Mouse (Mus musculus): ENCODE data around the gene Blm.
"Not testable (repeated sequence)": the region's sequence is repeated elsewhere in the genome, so short reads cannot be mapped to it uniquely, and the experiment has no call there.

Blm gene

DNA sequence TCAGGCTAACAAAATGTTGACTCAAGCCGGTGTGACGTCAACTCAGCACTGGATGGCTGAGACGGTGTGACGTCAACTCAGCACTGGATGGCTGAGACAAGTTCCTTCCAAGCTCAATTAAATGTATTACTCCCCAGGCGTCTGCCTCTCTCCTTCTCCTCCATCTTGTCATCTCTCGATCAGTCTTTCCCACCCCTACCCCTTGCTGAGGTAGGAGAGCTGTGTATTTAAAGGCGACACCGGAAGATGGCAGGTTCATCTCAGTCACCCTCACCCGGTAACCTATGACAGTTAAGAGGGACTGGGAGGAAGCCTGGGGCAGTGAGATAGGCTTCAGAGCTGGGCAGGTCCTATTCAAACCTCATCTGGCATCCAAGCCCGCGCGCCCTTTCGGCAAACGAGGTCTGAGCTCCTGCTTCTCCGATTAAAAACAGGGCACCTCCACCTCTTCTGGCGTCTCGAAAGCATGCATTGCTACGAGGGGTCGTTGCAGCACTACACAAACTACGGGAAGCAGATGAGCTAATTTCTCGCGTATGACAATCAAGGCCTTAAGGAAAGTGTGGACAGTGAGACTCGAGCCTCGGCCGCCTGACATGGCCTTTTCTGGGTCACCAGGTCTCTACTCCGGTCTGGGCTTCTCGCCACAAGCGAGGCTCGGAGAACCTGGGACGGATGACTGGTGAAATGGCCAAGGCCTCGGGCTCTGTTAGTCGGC lies 469 bp downstream of the Blm start:
- no peak for DNase-seq (ENCODE audit: low read depth, low spot score)

DNA sequence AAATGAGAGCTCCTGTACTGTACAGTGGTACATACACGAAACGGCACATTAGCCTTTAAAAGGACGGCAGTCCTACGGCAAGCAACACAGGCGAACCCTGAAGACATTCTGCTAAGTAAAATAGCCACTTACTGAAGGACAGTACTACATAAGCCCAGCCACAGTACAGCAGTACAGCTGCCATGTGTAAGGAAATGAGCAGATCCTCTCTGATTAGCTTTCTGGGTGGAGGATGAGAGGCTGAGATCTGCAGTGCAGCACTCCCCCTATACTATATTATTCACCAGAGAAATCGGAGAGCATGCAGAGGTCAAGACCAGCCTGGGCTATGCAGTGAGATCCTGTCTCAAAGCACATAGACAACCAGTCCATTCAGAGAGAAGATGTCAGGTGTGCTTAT lies 3.8 kb downstream of the Blm start:
- no peak for DNase-seq (ENCODE audit: low read depth, low spot score)

DNA sequence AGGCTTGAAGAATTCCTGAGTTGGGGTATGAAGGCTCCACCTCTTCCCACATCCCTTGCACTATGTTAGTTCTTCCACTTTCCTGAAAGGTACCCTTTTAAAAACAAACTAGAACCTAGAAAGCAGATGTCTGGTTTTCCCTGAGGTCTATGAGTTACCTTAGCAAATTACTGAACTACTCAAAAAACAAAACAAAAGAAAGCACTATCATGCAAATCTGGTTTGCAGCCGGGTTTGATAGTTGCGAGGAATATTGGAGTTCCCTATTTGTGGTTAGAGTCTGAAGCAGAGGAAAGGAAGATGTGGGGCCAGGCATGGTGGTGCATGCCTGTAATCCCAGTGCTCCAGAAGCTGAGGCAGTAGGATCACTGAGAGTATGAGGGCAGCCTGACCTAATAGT lies 4.3 kb downstream of the Blm start:
- no peak for DNase-seq (ENCODE audit: low read depth, low spot score)

DNA sequence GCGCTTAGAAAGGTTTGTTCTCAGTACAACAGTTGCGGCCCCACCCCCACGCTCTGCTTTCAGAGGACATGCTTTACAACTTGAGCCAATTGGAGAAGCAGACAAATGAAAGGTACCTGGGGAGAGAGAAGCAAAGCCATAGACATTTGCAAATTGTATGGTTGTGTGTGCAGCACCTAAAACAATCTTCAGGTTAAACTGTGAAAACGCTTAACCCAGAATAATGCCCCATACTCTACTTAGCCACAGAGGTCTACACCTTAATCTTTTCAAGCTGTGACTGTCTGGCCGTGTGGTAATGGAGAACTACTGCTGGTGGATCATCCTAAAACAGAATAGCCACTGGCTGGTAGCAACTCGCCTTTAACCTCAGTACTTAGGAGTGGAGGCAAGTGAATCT lies 8.2 kb downstream of the Blm start:
- DNase-seq (ENCODE audit: low read depth, low spot score): no peak

DNA sequence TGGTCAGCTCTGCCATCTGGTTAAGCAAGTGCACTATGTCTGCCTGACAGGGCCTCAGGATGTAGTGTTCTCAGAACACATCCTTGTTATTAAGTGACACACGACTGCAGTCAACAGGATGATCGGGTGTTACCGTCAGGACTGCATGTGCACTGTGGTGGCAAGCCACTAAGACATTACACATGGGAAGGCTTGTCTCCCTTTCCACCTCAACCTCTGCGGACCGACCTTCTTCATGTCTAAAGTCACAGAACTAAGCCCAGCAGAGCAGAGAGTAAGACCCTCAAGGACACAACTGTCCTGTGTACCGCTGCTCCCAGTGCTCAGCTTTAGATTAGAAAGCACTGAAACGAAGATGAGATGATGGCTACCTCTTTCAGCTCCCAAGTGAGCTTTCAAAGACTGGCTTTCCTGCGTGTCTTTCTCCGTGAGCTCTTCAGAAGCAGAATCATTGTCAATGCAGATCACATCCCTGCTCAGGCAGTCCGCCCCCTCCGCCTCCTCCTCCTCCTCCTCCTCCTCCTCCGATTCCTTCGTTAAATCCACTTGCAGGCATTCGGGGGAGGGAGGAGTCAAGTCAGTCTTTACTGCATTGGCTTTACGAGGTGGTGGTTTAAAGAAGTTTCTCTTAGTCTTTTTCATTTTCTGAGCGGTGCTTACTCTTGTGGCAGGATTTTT lies 22.4 kb downstream of the Blm start:
- DNase-seq (ENCODE audit: low read depth, low spot score): no peak

DNA sequence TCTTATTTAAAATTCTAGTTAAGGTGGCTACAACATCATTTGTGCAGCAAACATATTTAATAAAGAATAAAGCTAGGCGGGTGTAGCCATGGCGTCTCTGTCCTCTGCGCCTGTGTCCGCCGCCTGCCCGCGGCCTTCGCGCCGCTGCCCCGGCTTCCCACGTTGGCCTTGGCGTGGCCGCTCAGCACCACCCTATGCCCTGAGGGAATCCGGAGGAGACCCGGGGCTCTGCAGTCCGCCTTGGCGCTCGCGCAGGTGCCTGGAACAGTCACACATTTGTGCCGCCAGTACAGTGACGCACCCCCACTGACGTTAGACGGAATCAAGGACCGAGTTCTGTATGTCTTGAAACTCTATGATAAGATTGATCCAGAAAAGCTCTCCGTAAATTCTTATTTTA lies 27.2 kb downstream of the Blm start:
- not testable (repeated sequence) for DNase-seq (ENCODE audit: low read depth, low spot score)

DNA sequence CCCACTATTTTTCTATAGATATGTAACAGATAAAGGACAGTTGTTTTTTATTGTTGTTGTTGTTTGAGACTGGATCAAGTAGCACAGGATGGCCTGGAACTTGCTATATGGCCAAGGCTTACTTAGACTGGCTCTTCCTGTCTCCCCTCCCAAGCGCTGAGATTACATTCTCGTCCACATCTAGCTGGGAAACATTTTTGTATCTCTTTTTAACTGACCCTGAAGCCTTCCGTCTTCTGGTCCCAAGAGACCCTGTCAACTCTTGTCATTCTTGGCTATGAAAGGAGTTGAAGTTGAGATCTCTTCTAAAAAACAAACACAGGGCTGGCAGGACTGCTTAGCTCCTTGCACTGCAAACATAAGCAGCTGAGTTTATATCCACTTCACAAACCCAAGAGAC lies 28.9 kb downstream of the Blm start:
- DNase-seq (ENCODE audit: low read depth, low spot score): no peak

DNA sequence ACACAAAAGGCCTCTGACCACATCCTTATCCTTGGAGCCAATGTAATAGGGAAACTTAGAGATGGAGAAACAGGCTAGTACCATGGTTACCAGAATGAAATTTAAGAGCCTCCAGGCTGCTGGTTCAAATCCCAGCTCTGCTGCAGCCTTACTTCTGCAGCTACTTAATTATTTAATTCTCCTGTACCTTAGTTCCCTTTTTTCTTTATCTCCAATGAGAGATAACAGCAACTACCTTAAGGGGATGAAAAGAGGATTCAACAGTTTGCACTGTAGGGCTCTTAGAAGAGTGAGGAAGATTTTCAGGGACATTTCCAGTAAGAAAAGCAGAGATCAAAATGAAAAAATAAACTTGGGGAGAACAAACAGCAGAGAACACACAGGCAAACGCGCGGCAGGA lies 30.0 kb downstream of the Blm start:
- DNase-seq (ENCODE audit: low read depth, low spot score): no peak

DNA sequence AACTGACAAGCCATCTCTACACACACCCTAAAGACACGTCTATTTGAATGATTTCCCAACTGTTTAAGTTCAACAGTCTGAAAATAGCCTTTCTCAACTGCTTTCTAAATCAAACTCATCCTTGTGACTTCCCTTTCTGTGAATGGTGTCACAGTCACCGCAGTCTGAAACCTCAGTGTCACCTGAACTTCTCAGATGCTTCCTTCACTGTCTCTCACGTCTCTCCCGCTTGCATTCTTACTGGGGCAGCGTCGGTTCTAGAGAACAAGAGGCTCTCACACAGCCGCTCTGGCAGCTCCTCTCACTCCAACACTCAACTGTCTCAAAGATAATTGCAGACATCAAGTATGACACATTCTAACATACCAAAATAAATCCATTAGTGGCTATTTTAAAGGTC lies 33.9 kb downstream of the Blm start:
- no peak for DNase-seq (ENCODE audit: low read depth, low spot score)

DNA sequence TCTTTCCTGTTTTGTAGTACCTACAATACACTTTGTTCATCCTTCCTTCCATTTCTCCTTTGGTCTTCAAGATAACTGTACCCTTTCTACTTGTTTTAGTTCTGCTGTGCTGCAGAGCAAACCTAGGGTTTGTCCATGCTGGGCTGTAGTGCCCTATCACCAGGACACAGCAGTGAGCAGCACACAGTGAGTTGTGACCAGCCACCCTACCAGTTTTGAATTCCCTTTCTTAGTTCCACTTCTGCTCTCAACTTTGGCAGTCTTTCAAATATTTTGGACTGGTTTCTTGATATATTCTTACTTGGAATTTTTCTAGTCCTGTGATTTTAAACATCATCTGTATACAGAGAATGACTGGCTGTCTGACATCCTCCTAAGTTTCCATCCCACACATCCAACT lies 34.8 kb downstream of the Blm start:
- DNase-seq (ENCODE audit: low read depth, low spot score): no peak

DNA sequence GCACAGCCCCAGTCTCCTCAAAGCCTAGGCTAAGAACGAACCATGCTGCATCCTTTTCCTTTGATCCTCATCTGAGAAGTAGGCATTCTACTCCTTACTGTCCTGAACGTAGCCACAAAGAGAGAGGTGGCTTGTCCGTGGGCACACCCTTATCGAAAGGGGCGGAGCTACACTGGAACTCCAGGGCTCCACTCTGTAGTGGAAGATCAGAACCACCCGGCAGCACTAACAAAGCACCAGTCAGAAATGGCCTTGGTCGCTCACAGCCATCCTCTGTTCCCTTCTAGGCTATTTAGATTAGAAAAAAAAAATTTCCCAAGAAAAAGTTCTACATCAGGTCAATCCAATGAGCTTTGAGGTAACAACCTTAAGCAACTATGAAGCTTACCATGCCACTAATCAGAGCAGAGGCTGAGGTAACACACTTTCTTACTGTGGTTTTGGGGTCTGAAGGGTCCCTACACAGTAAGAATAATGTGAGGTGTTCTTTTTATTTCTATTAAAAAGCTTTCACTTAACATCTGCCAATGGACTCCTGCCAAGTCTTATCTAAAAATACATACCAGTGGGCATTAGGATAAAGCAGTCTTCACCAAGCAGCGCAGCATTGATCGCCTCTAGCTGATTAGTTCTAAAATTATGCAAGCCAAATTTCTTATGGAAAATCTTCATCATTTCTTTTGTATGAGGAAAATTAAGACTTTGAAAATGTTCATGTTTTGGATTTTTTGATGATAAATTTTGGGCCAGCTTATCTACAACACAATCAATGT lies 35.5 kb downstream of the Blm start:
- DNase-seq (ENCODE audit: low read depth, low spot score): no peak

DNA sequence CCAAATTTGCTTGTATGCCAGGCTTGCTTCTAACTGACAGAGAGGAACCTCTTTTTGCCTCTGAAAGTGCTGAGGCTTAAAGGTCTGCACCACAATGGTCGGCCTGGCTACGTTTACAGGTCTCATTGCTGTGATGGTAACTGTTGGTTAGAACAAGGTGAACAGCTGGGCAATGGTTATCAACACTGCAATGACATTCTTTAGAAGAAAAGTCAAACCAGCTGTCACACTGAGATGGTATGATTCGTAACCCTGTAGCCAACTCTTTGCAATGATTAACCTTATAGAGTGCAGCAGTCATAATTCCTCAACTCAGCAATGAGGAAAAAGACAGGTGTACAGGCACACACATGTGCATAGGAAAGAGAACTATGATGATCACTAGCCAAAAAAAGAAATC lies 38.3 kb downstream of the Blm start:
- no peak for DNase-seq (ENCODE audit: low read depth, low spot score)

DNA sequence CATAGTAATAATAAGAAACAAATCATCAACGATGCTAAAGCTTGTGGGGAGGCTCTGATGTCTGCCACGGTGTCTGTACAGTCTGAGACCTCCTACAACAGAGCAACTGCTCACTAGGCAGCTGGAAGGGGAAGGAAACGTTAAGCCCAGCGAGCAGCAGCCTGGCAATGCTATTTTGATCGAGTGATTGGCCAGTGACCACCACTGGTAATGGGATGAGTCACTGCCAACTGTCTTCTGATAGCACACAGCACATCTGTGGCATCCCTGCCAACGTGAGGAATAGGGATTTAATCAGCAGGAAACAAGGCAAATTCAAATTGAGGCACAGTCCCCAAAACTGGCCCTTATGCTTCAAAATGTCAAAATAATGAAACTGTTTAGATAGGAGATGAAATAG lies 39.7 kb downstream of the Blm start:
- DNase-seq (ENCODE audit: low read depth, low spot score): peak; percentile 16

DNA sequence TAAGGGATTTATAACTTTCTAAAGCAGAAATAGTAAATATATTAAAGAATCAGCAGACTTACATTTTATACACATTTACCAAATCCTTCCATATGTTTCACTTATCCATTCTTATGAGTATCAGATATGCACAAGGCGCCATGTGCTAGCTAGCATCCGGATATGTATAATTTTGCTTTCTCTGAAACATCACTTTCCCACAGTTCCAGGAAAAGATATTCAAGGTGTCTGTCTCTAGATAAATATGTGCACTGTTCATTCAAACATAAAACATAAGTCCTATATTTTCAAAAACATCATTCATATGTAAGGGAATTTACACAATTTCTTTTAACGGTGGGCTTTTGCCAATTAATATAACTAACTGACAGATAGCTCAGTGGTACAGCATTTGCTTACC lies 42.9 kb downstream of the Blm start:
- DNase-seq (ENCODE audit: low read depth, low spot score): no peak

DNA sequence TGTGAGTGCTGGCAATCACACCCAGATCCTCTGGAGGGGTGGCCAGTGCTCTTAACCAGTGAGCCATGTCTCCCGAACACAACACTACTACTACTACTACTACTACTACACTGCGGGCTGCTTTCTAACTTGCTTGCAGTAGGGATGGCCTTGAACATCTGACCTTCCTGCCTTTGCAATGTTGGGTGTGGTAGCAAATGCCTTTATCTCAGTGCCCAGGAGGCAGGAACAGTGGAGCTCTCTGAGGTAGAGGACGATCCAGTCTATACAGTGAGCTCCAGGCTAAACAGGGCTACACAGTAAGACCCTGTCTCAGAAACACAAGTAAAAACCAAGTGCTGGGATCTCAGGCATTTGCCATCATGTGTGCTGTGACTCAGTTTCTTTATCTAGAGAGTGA lies 43.8 kb downstream of the Blm start:
- DNase-seq (ENCODE audit: low read depth, low spot score): no peak

DNA sequence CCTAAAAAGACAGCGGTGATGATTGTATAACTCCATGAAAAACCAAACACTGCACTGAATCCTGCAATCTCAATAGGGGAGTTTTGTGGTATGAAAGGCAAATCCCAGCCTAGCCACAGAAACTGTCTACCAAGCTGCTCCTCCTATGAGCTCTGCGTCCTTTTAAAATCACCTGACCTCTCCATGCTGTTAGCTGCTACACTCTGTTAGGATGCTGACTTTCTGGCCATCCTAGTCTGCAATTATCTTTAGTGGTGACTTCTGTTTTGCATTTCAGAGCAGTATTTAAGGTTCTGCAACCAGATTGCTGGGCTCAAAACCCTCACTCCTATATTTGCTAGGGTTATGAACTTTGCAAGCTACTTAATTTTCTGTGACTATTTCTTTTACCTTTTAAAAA lies 44.6 kb downstream of the Blm start:
- DNase-seq (ENCODE audit: low read depth, low spot score): no peak

DNA sequence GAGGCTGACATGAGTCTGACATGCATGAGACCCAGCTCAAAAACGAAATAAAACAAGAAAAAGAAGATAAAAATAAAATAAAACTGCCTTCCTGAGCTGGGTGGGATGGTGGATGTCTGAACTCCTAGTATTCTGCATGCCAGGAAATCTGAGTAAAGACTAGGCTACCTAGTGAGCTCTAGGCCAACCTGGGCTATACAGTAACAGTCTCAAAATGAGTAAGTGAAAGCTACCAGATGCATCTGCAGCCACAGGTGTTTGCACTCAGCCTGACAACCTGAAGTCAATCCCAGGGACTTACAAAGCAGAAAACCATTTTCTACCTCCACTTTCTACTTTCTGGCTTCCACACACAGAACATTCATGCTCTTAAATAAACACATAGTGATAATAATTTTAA lies 45.5 kb downstream of the Blm start:
- peak; percentile 21 for DNase-seq (ENCODE audit: low read depth, low spot score)

DNA sequence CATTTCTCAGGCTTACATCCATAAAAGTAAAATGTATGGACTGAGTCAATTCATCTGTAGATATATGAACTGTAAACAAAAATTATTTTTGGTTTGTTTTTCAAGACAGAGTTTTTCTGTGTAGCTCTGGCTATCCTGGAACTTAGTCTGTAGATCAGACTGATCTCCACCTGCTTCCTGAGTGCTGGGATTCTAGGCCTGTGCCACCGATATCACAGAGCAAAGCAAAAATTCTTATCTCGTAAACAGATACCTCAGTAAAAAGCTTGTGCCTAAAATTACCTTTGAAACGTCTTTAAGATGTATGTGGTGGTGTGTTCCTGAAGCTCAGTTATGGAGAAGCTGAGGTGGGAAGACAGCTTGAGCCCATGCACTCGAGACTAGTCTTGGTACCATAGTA lies 47.7 kb downstream of the Blm start:
- DNase-seq (ENCODE audit: low read depth, low spot score): no peak

DNA sequence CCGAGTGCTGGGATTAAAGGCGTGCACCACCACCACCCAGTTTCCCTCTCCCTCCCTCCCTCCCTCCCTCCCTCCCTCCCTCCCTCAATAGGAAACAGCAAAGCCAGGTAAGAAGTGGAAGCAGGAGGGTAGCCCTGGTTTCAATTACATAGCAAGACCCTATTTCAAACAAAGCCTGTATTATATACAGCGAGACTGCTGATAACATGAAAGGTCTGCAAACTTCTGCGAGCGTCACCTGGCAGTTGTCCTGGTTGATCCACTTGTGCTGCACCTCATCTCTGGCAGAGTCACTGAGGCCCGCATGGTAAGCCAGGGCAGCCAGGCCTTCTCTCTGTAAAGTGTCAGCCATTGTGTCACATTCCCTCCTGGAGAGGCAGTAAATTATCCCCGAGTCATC lies 54.8 kb downstream of the Blm start:
- DNase-seq (ENCODE audit: low read depth, low spot score): no peak

DNA sequence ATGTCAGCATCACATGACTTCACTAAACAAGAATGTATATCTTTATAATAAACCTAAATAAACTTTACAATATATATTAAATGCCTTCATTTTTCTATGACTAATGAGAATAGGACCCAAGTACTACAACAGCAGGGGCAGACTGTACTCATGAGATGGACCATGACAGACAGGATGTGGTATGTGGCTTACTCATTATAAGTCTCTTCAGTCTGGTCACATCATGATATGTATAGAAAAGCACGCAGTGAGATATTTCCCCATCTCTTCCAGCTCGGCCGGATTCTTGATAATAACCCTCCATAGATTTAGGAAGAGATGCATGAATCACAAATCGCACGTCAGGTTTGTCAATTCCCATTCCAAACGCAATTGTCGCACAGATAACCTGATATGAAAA lies 61.1 kb downstream of the Blm start:
- no peak for DNase-seq (ENCODE audit: low read depth, low spot score)

DNA sequence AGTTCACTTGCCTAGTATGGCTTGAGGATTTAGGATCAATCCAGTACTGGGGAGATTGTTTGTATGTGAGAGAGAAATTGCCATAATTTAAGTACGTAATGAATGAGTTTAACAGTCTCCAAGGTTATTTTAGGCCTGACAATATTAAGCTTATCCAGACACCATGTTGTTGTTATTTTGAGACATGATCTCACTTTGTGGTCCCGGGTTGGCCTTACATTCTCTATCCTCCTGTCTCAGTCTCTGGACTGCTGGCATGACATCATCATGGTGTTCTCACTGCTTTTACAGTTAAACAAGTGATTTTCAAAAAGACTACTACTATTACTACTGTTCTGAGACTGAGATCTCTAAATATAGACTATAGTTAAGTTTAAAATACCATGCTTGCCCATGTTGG lies 66.1 kb downstream of the Blm start:
- DNase-seq (ENCODE audit: low read depth, low spot score): no peak

DNA sequence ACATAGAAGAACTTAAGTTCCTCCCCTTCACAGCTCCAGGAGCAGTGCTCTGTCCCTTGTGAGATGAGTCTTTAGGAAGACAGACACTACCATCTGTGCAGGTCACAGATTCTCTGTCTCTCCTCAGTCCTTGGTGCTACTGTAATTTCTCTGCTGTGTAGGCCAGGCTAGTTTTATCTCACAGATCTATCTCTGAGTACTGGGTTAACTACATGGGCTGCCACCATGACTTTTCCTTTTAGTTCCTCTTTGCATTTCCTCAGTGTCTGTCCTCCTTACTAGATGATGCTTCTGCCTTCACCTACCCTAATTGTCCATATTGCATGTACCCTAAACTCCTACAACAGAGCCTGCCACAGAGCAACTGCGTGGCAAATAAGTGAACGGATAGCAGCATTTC lies 67.6 kb downstream of the Blm start:
- DNase-seq (ENCODE audit: low read depth, low spot score): no peak

DNA sequence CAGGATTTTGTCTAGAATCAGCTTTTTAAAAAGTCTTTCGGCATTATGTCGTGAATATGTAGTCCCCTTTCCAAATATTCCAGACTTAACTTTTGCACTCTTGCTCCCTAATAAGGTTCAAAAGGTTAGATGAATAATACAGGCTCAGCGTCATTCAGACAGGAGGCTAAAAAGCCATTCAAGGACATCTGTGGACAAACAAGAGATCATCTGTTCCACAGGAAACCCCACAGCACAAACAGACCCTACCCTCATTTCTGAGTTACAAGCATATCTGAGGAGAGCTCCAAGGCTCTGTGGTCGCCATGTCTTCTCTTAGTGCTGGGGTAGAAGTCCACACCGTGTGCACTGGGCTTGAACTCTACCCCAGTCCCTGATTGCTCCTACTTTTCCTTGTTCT lies 70.1 kb downstream of the Blm start:
- DNase-seq (ENCODE audit: low read depth, low spot score): no peak

Data from A20 (cell line).